Mouse (Mus musculus) Patski (cell line): ENCODE data around the gene Olfr521. TPM values are rescaled to one million over a fixed set of nuclear protein-coding genes. Genes with fewer than 3 reads are reported as not detected.
"Not testable (repeated sequence)": the region's sequence is repeated elsewhere in the genome, so short reads cannot be mapped to it uniquely, and the experiment has no call there.

ENCODE experiments used
- ATAC-seq: fragments of 100-300 bp; one replicate; pipeline ENCODE4 v1.8.0; 2021
- CTCF ChIA-PET: fragments of 350-600 bp; sonication (Branson Sonifier 250); formaldehyde crosslinking; loops from one replicate; lab custom pipeline; 2022; ENCODE audit warnings: inconsistent platforms; lab: Charles Lee
- POLR2A ChIA-PET: fragments of 350-600 bp; sonication (Branson Sonifier 250); formaldehyde crosslinking; loops from one replicate; lab custom pipeline; 2022; ENCODE audit warnings: antibody characterized with exemption, inconsistent platforms; lab: Charles Lee
- DNase-seq: peaks from one replicate; pipeline ENCODE4 v3.0.0-alpha.2; 2011; ENCODE audit warnings: low read depth, low spot score
- H3K27me3 ChIP-seq: fragments of 371-371 bp; one replicate; pipeline ENCODE4 v1.5.1; 2021
- CTCF ChIP-seq: fragments of 100-300 bp; IDR thresholded peaks from one replicate; pipeline ENCODE4 v1.5.1; 2021
- in situ Hi-C: fragments of 300-500 bp; cut with MboI; formaldehyde crosslinking; loops from 3 replicates; pipeline ENCODE4 v1.11.1; 2018; ENCODE audit warnings: low pct_unique_long_range_greater_than_20kb, mixed read lengths
- polyA plus RNA-seq: library from polyadenylated mRNA; unstranded; gene quantifications from one replicate; pipeline ENCODE4 v1.2.3, GENCODE M21; 2021

Olfr521 gene
- polyA plus RNA-seq, 1 experiment from 2014 or later: not detected

GRCm38 (mm10) chr7:99788563-99788962 lies 25.3 kb downstream of the Olfr521 start:
- TF ChIP-seq CTCF: no peak
- DNase-seq: no peak
- no peak for ATAC-seq
- ChIA-PET POLR2A (no interaction called here), CTCF (no interaction called here)
- in situ Hi-C loops: no loop called here
- H3K27me3 ChIP-seq: peaks cover 19% of the 10 kb centered on the region

GRCm38 (mm10) chr7:99790816-99791215 lies 27.5 kb downstream of the Olfr521 start:
- H3K27me3 ChIP-seq: peaks cover 30% of the 10 kb centered on the region
- TF ChIP-seq CTCF: no peak
- DNase-seq (no peak), ATAC-seq (no peak)
- CTCF ChIA-PET: no interaction called here
- POLR2A ChIA-PET: no interaction called here
- in situ Hi-C loops: no loop called here

GRCm38 (mm10) chr7:99794096-99794495 lies 30.8 kb downstream of the Olfr521 start:
- no peak for DNase-seq
- POLR2A ChIA-PET: no interaction called here
- TF ChIP-seq CTCF: no peak

GRCm38 (mm10) chr7:99795192-99795981 lies 32.1 kb downstream of the Olfr521 start:
- TF ChIP-seq CTCF: no peak
- DNase-seq (no peak), ATAC-seq (no peak)
- POLR2A ChIA-PET: interaction anchor here (0.6 kb wide), 1 partner anchor 1843 kb away, joined by 3 read pairs; no protein-coding TSS in a partner anchor
- CTCF ChIA-PET: interaction anchor here (1.7 kb wide), 1 partner anchor 85 kb away, joined by 3 read pairs; no protein-coding TSS in a partner anchor
- H3K27me3 ChIP-seq: peaks cover 32% of the 10 kb centered on the region
- in situ Hi-C loops: loop anchor here (5.0 kb wide), 1 partner anchor 178 kb away; no protein-coding TSS in a partner anchor

More at GRCm38 (mm10) chr7:99794096-99794495, 30.8 kb downstream of the Olfr521 start:
- CTCF ChIA-PET: no interaction called here
- ATAC-seq: no peak
- in situ Hi-C loops: no loop called here
- H3K27me3 ChIP-seq: peaks cover 30% of the 10 kb centered on the region

- ChIA-PET POLR2A (no interaction called here), CTCF (interaction anchor here (1.7 kb wide), 1 partner anchor 87 kb away, joined by 3 read pairs; no protein-coding TSS in a partner anchor)
- in situ Hi-C loops: loop anchor here (5.0 kb wide), 1 partner anchor 179 kb away; no protein-coding TSS in a partner anchor
- DNase-seq (no peak), ATAC-seq (no peak)
- H3K27me3 ChIP-seq: peaks cover 23% of the 10 kb centered on the region
- no peak for TF ChIP-seq CTCF
Measured at GRCm38 (mm10) chr7:99796471-99796870, 33.2 kb downstream of the Olfr521 start.

- CTCF ChIA-PET: interaction anchor here (1.7 kb wide), 1 partner anchor 87 kb away, joined by 3 read pairs; no protein-coding TSS in a partner anchor
- no peak for TF ChIP-seq CTCF
- ATAC-seq (no peak), DNase-seq (no peak)
- in situ Hi-C loops: loop anchor here (5.0 kb wide), 1 partner anchor 180 kb away; no protein-coding TSS in a partner anchor
- POLR2A ChIA-PET: no interaction called here
- peaks cover 26% of the 10 kb centered on the region for H3K27me3 ChIP-seq
Measured at GRCm38 (mm10) chr7:99797261-99797660, 34.0 kb downstream of the Olfr521 start.

GRCm38 (mm10) chr7:99797911-99798647 lies 34.8 kb downstream of the Olfr521 start:
- in situ Hi-C loops: loop anchor here (5.0 kb wide), 1 partner anchor 181 kb away; no protein-coding TSS in a partner anchor
- DNase-seq: peak; percentile 13
- peaks cover 26% of the 10 kb centered on the region for H3K27me3 ChIP-seq
- ChIA-PET CTCF (no interaction called here), POLR2A (no interaction called here)
- no peak for ATAC-seq
- TF ChIP-seq CTCF: peak; percentile 67

GRCm38 (mm10) chr7:99799118-99799517 lies 35.8 kb downstream of the Olfr521 start:
- ATAC-seq (no peak), DNase-seq (no peak)
- TF ChIP-seq CTCF: no peak
- CTCF ChIA-PET: interaction anchor here (2.3 kb wide), 1 partner anchor 77 kb away, joined by 8 read pairs; no protein-coding TSS in a partner anchor
- POLR2A ChIA-PET: no interaction called here
- peaks cover 20% of the 10 kb centered on the region for H3K27me3 ChIP-seq
- in situ Hi-C loops: loop anchor here (5.0 kb wide), 1 partner anchor 182 kb away; no protein-coding TSS in a partner anchor

GRCm38 (mm10) chr7:99803535-99803934 lies 40.2 kb downstream of the Olfr521 start:
- ChIA-PET CTCF (no interaction called here), POLR2A (no interaction called here)
- ATAC-seq (no peak), DNase-seq (no peak)
- peaks cover 15% of the 10 kb centered on the region for H3K27me3 ChIP-seq
- no peak for TF ChIP-seq CTCF
- in situ Hi-C loops: loop anchor here (5.0 kb wide), 1 partner anchor 301 kb away; no protein-coding TSS in a partner anchor

GRCm38 (mm10) chr7:99804033-99804432 lies 40.7 kb downstream of the Olfr521 start:
- ATAC-seq, POLR2A ChIA-PET, DNase-seq, CTCF ChIA-PET: not testable (repeated sequence)
- peaks cover 15% of the 10 kb centered on the region for H3K27me3 ChIP-seq
- in situ Hi-C loops: loop anchor here (5.0 kb wide), 1 partner anchor 302 kb away; no protein-coding TSS in a partner anchor
